Mouse (Mus musculus): Measurements from ENCODE around the gene Nit1. TPM values are rescaled to one million over a fixed set of nuclear protein-coding genes. Genes with fewer than 3 reads are reported as not detected.
"Not testable (repeated sequence)": the region's sequence is repeated elsewhere in the genome, so short reads cannot be mapped to it uniquely, and the experiment has no call there.

Gene Nit1
- polyA plus RNA-seq, 1 experiment, result 68.2 TPM

- H3K4me1 ChIP-seq (ENCODE audit: control insufficient read depth, insufficient read depth, low read length), result peaks cover 15% of the 10 kb centered on the region
- DNase-seq, result peak; percentile 94 to 95
- H3K27ac ChIP-seq (ENCODE audit: insufficient read depth, low read length), result peak within 1 kb of the TSS; percentile 97
- H3K27me3 ChIP-seq (ENCODE audit: control insufficient read depth, insufficient read depth, low read length), result no peaks in the 10 kb centered on the region
- TF ChIP-seq POLR2A (IDR thresholded peaks at IDR 0.05; ENCODE audit: borderline replicate concordance, insufficient read depth, low read length), result peak; percentile 62; the same call in 1 of the 2 replicates
- TF ChIP-seq CTCF (IDR thresholded peaks at IDR 0.05; ENCODE audit: borderline replicate concordance, insufficient read depth, low read depth, low read length), result no peak
- H3K4me3 ChIP-seq (replicated peaks; ENCODE audit: insufficient read depth, low read depth, low read length), result peak within 1 kb of the TSS; percentile 85
- under 1% methylated on average over 48 of the region's 48 CpGs for WGBS
Measured at GRCm38 (mm10) chr1:171328839-171329432, 16.5 kb downstream of the Nit1 start, which contains the start of gene Dedd. Dedd (plus strand) TSS chr1:171329145.

GRCm38 (mm10) chr1:171328244-171328643 lies 17.2 kb downstream of the Nit1 start:
- TF ChIP-seq CTCF (IDR thresholded peaks at IDR 0.05; ENCODE audit: borderline replicate concordance, insufficient read depth, low read depth, low read length) (no peak), POLR2A (IDR thresholded peaks at IDR 0.05; ENCODE audit: borderline replicate concordance, insufficient read depth, low read length) (no peak)
- H3K27me3 ChIP-seq (ENCODE audit: control insufficient read depth, insufficient read depth, low read length), result no peaks in the 10 kb centered on the region
- peaks cover 13% of the 10 kb centered on the region for H3K4me1 ChIP-seq (ENCODE audit: control insufficient read depth, insufficient read depth, low read length)
- peak overlapping the region; percentile 97 for H3K27ac ChIP-seq (ENCODE audit: insufficient read depth, low read length)
- peak overlapping the region; percentile 85 for H3K4me3 ChIP-seq (replicated peaks; ENCODE audit: insufficient read depth, low read depth, low read length)
- peak in 1 of 2 experiments; percentile 23 for DNase-seq
- 18% methylated on average over 9 of the region's 9 CpGs for WGBS

GRCm38 (mm10) chr1:171326588-171326987 lies 18.9 kb downstream of the Nit1 start:
- not testable (repeated sequence) for H3K4me1 ChIP-seq (ENCODE audit: control insufficient read depth, insufficient read depth, low read length); H3K4me3 ChIP-seq (replicated peaks; ENCODE audit: insufficient read depth, low read depth, low read length); DNase-seq; H3K27ac ChIP-seq (ENCODE audit: insufficient read depth, low read length); H3K27me3 ChIP-seq (ENCODE audit: control insufficient read depth, insufficient read depth, low read length)
- WGBS, result 83% methylated on average over 4 of the region's 4 CpGs

- TF ChIP-seq CTCF (IDR thresholded peaks at IDR 0.05; ENCODE audit: borderline replicate concordance, insufficient read depth, low read depth, low read length) (no peak), POLR2A (IDR thresholded peaks at IDR 0.05; ENCODE audit: borderline replicate concordance, insufficient read depth, low read length) (no peak)
- Histone ChIP-seq H3K4me1 (ENCODE audit: control insufficient read depth, insufficient read depth, low read length) (peaks cover 5% of the 10 kb centered on the region), H3K4me3 (replicated peaks; ENCODE audit: insufficient read depth, low read depth, low read length) (no peak overlapping the region), H3K27me3 (ENCODE audit: control insufficient read depth, insufficient read depth, low read length) (no peaks in the 10 kb centered on the region), H3K27ac (ENCODE audit: insufficient read depth, low read length) (no peak overlapping the region)
- WGBS, result 69% methylated on average over 2 of the region's 2 CpGs
- no peak for DNase-seq
Measured at GRCm38 (mm10) chr1:171325571-171325970, 19.9 kb downstream of the Nit1 start.

- TF ChIP-seq CTCF (IDR thresholded peaks at IDR 0.05; ENCODE audit: borderline replicate concordance, insufficient read depth, low read depth, low read length) (no peak), POLR2A (IDR thresholded peaks at IDR 0.05; ENCODE audit: borderline replicate concordance, insufficient read depth, low read length) (no peak)
- Histone ChIP-seq H3K27ac (ENCODE audit: insufficient read depth, low read length) (no peak overlapping the region), H3K4me3 (replicated peaks; ENCODE audit: insufficient read depth, low read depth, low read length) (no peak overlapping the region), H3K27me3 (ENCODE audit: control insufficient read depth, insufficient read depth, low read length) (no peaks in the 10 kb centered on the region), H3K4me1 (ENCODE audit: control insufficient read depth, insufficient read depth, low read length) (peaks cover 6% of the 10 kb centered on the region)
- WGBS, result 79% methylated on average over 1 of the region's 1 CpGs
- DNase-seq, result no peak
Measured at GRCm38 (mm10) chr1:171322012-171322411, 23.4 kb downstream of the Nit1 start.

- Histone ChIP-seq H3K27me3 (ENCODE audit: control insufficient read depth, insufficient read depth, low read length) (no peaks in the 10 kb centered on the region), H3K4me3 (replicated peaks; ENCODE audit: insufficient read depth, low read depth, low read length) (no peak overlapping the region), H3K27ac (ENCODE audit: insufficient read depth, low read length) (no peak overlapping the region), H3K4me1 (ENCODE audit: control insufficient read depth, insufficient read depth, low read length) (peaks cover 6% of the 10 kb centered on the region)
- no peak for TF ChIP-seq CTCF (IDR thresholded peaks at IDR 0.05; ENCODE audit: borderline replicate concordance, insufficient read depth, low read depth, low read length)
- DNase-seq, result no peak
Measured at GRCm38 (mm10) chr1:171321415-171321814, 24.0 kb downstream of the Nit1 start.

GRCm38 (mm10) chr1:171320151-171320550 lies 25.3 kb downstream of the Nit1 start:
- H3K27ac ChIP-seq (ENCODE audit: insufficient read depth, low read length), result no peak overlapping the region
- WGBS, result 3% methylated on average over 5 of the region's 5 CpGs
- TF ChIP-seq CTCF (IDR thresholded peaks at IDR 0.05; ENCODE audit: borderline replicate concordance, insufficient read depth, low read depth, low read length) (no peak), POLR2A (IDR thresholded peaks at IDR 0.05; ENCODE audit: borderline replicate concordance, insufficient read depth, low read length) (no peak)
- DNase-seq, result peak; percentile 82 to 89
- H3K27me3 ChIP-seq (ENCODE audit: control insufficient read depth, insufficient read depth, low read length), result no peaks in the 10 kb centered on the region
- peaks cover 3% of the 10 kb centered on the region; the same call in 1 of the 2 replicates for H3K4me1 ChIP-seq (ENCODE audit: control insufficient read depth, insufficient read depth, low read length)
- peak overlapping the region; percentile 55 for H3K4me3 ChIP-seq (replicated peaks; ENCODE audit: insufficient read depth, low read depth, low read length)

GRCm38 (mm10) chr1:171319748-171320147 lies 25.7 kb downstream of the Nit1 start:
- no peak for TF ChIP-seq CTCF (IDR thresholded peaks at IDR 0.05; ENCODE audit: borderline replicate concordance, insufficient read depth, low read depth, low read length)
- TF ChIP-seq POLR2A (IDR thresholded peaks at IDR 0.05; ENCODE audit: borderline replicate concordance, insufficient read depth, low read length), result peak; percentile 22; the same call in 1 of the 2 replicates
- Histone ChIP-seq H3K27ac (ENCODE audit: insufficient read depth, low read length) (no peak overlapping the region), H3K4me3 (replicated peaks; ENCODE audit: insufficient read depth, low read depth, low read length) (peak overlapping the region; percentile 55), H3K27me3 (ENCODE audit: control insufficient read depth, insufficient read depth, low read length) (no peaks in the 10 kb centered on the region), H3K4me1 (ENCODE audit: control insufficient read depth, insufficient read depth, low read length) (peaks cover 3% of the 10 kb centered on the region; the same call in 1 of the 2 replicates)
- DNase-seq, result peak in 1 of 2 experiments; percentile 48
- 18% methylated on average over 7 of the region's 7 CpGs for WGBS
